Mouse (Mus musculus) CH12.LX (cell line): ENCODE data around the gene Retreg3. TPM values are rescaled to one million over a fixed set of nuclear protein-coding genes. Genes with fewer than 3 reads are reported as not detected.

Experiments
- DNase-seq: peaks from one replicate; pipeline ENCODE4 v3.0.0-alpha.2; 2013; ENCODE audit errors: extremely low read depth
- H3K27ac ChIP-seq: 2 replicates; pipeline ENCODE4 v1.5.1; 2012; ENCODE audit warnings: low read depth, mild to moderate bottlenecking, control low read depth, moderate library complexity; ENCODE audit not compliant: insufficient read depth
- H3K27me3 ChIP-seq: replicated peaks from 2 replicates; pipeline ENCODE3; 2012; ENCODE audit warnings: inconsistent platforms
- H3K36me3 ChIP-seq, 2 experiments: replicated peaks in 1 of 2; 2 replicates each; pipeline versions ENCODE3 to v1.6.1; 2012; ENCODE audit warnings: inconsistent platforms in 1 of 2, low read length in 1 of 2, mild to moderate bottlenecking in 1 of 2, mixed read lengths in 1 of 2, moderate library complexity in 1 of 2; ENCODE audit not compliant: control insufficient read depth in 1 of 2, insufficient read depth in 1 of 2
- H3K4me1 ChIP-seq, 2 experiments: 2 replicates each; pipeline ENCODE4 v1.6.1; 2012; ENCODE audit warnings: inconsistent platforms in 1 of 2, moderate library complexity in 1 of 2; ENCODE audit not compliant: insufficient read depth in 2 of 2, control insufficient read depth in 1 of 2
- H3K4me2 ChIP-seq: 2 replicates; pipeline ENCODE4 v1.6.1; 2012; ENCODE audit warnings: low read depth, mild to moderate bottlenecking, control low read depth; ENCODE audit not compliant: poor library complexity, insufficient read depth, severe bottlenecking
- H3K4me3 ChIP-seq, 3 experiments: fragments of 150-350 bp in 1 of 3; sonication (generic) in 1 of 3; replicated peaks in 1 of 3; 2 replicates each; pipeline versions ENCODE3 to v1.5.1; 2011 to 2012; ENCODE audit warnings: low read depth in 2 of 3, low read length in 2 of 3, mild to moderate bottlenecking in 2 of 3, moderate library complexity in 2 of 3, control low read depth in 1 of 3, improper control_type of control experiment in 1 of 3, inconsistent platforms in 1 of 3, mixed read lengths in 1 of 3; ENCODE audit not compliant: poor library complexity in 1 of 3
- H3K79me2 ChIP-seq: replicated peaks from 2 replicates; pipeline ENCODE4 v1.6.1; 2012; ENCODE audit warnings: mild to moderate bottlenecking, moderate library complexity; ENCODE audit not compliant: control insufficient read depth, poor library complexity, insufficient read depth, severe bottlenecking; ENCODE audit errors: extremely low read depth
- H3K9ac ChIP-seq: 2 replicates; pipeline ENCODE4 v1.6.1; 2012; ENCODE audit warnings: low read depth, mild to moderate bottlenecking, control low read depth, moderate library complexity; ENCODE audit not compliant: insufficient read depth
- H3K9me3 ChIP-seq: replicated peaks from 2 replicates; pipeline ENCODE3; 2012; ENCODE audit warnings: low read length, inconsistent platforms, mixed read lengths
- BHLHE40 ChIP-seq: IDR thresholded peaks from 2 replicates; pipeline ENCODE4 v1.6.1; 2011; ENCODE audit warnings: mild to moderate bottlenecking, low read depth, low read length, improper control_type of control experiment
- CHD1 ChIP-seq: IDR thresholded peaks from 2 replicates; pipeline ENCODE4 v1.6.1; 2012; ENCODE audit warnings: low read depth, low read length, improper control_type of control experiment, inconsistent platforms
- E2F4 ChIP-seq: IDR thresholded peaks from 2 replicates; pipeline ENCODE4 v1.6.1; 2011; ENCODE audit warnings: low read depth, low read length, improper control_type of control experiment; ENCODE audit not compliant: insufficient replicate concordance
- ELF1 ChIP-seq: IDR thresholded peaks from 2 replicates; pipeline ENCODE4 v1.6.1; 2014; ENCODE audit warnings: low read depth, mild to moderate bottlenecking, inconsistent platforms, low read length, improper control_type of control experiment
- GABPA ChIP-seq: IDR thresholded peaks from 2 replicates; pipeline ENCODE4 v1.6.1; 2012; ENCODE audit warnings: low read depth, low read length, improper control_type of control experiment, inconsistent platforms; ENCODE audit not compliant: insufficient replicate concordance
- HCFC1 ChIP-seq: IDR thresholded peaks from 2 replicates; pipeline ENCODE4 v1.6.1; 2012; ENCODE audit warnings: low read depth, mild to moderate bottlenecking, inconsistent platforms, low read length, improper control_type of control experiment
- JUN ChIP-seq: IDR thresholded peaks from 2 replicates; pipeline ENCODE4 v1.6.1; 2011; ENCODE audit warnings: low read depth, mild to moderate bottlenecking, low read length, improper control_type of control experiment, moderate library complexity; ENCODE audit not compliant: insufficient read depth
- JUND ChIP-seq: conservative IDR thresholded peaks from 2 replicates; pipeline ENCODE4 v1.6.1; 2011; ENCODE audit warnings: low read depth, low read length, improper control_type of control experiment
- MYC ChIP-seq: IDR thresholded peaks from 2 replicates; pipeline ENCODE4 v1.6.1; 2011; ENCODE audit warnings: low read depth, mild to moderate bottlenecking, improper control_type of control experiment, low read length
- NELFE ChIP-seq: IDR thresholded peaks from 2 replicates; pipeline ENCODE4 v1.6.1; 2011; ENCODE audit warnings: low read depth, low read length, improper control_type of control experiment
- PAX5 ChIP-seq: IDR thresholded peaks from 2 replicates; pipeline ENCODE4 v1.6.1; 2012; ENCODE audit warnings: low read length, inconsistent platforms, mixed read lengths
- POLR2A ChIP-seq: IDR thresholded peaks from 2 replicates; pipeline ENCODE4 v1.6.1; 2011; ENCODE audit warnings: low read depth, mild to moderate bottlenecking, improper control_type of control experiment, low read length
- POLR2AphosphoS2 ChIP-seq: IDR thresholded peaks from 2 replicates; pipeline ENCODE4 v1.6.1; 2011; ENCODE audit warnings: low read depth, low read length, improper control_type of control experiment
- RAD21 ChIP-seq: IDR thresholded peaks from 2 replicates; pipeline ENCODE4 v1.6.1; 2011; ENCODE audit warnings: low read depth, mild to moderate bottlenecking, low read length, improper control_type of control experiment, moderate library complexity
- RCOR1 ChIP-seq: conservative IDR thresholded peaks from 2 replicates; pipeline ENCODE4 v1.6.1; 2012; ENCODE audit warnings: low read depth, mild to moderate bottlenecking, inconsistent platforms, low read length, improper control_type of control experiment
- SIN3A ChIP-seq: IDR thresholded peaks from 2 replicates; pipeline ENCODE4 v1.6.1; 2012; ENCODE audit warnings: low read length, improper control_type of control experiment, inconsistent platforms
- SMC3 ChIP-seq: IDR thresholded peaks from 2 replicates; pipeline ENCODE4 v1.6.1; 2011; ENCODE audit warnings: low read depth, low read length, improper control_type of control experiment
- TBP ChIP-seq: conservative IDR thresholded peaks from 2 replicates; pipeline ENCODE4 v1.6.1; 2011; ENCODE audit warnings: low read depth, low read length, improper control_type of control experiment
- UBTF ChIP-seq: IDR thresholded peaks from 2 replicates; pipeline ENCODE4 v1.6.1; 2012; ENCODE audit warnings: low read depth, mild to moderate bottlenecking, inconsistent platforms, low read length, improper control_type of control experiment, moderate library complexity
- USF1 ChIP-seq: IDR thresholded peaks from 2 replicates; pipeline ENCODE4 v1.6.1; 2014; ENCODE audit warnings: low read depth, mild to moderate bottlenecking, inconsistent platforms, low read length, improper control_type of control experiment
- USF2 ChIP-seq: conservative IDR thresholded peaks from 2 replicates; pipeline ENCODE4 v1.6.1; 2011; ENCODE audit warnings: low read depth, low read length, improper control_type of control experiment
- ZC3H11A ChIP-seq: IDR thresholded peaks from 2 replicates; pipeline ENCODE4 v1.6.1; 2012; ENCODE audit warnings: low read depth, mild to moderate bottlenecking, inconsistent platforms, low read length, improper control_type of control experiment
- ZKSCAN1 ChIP-seq: IDR thresholded peaks from 2 replicates; pipeline ENCODE4 v1.6.1; 2012; ENCODE audit warnings: low read depth, inconsistent platforms, low read length, improper control_type of control experiment, borderline replicate concordance
- ZMIZ1 ChIP-seq: IDR thresholded peaks from 2 replicates; pipeline ENCODE4 v1.6.1; 2012; ENCODE audit warnings: low read depth, mild to moderate bottlenecking, inconsistent platforms, low read length, improper control_type of control experiment
- dilution Hi-C: fragments of 300-500 bp; cut with MboI; formaldehyde crosslinking; loops from 2 replicates; pipeline ENCODE4 v1.14.3; 2020; ENCODE audit warnings: low sequenced_read_pairs; ENCODE audit not compliant: extremely low pct_unique_long_range_greater_than_20kb, extremely low pct_ligation_motif_present
- in situ Hi-C: fragments of 300-500 bp; cut with MboI; formaldehyde crosslinking; loops from 3 replicates; pipeline ENCODE4 v1.14.3; 2019; ENCODE audit warnings: low sequenced_read_pairs, low pct_ligation_motif_present, low pct_unique_long_range_greater_than_20kb, mixed read lengths
- polyA plus RNA-seq: library from polyadenylated mRNA; unstranded; fragments of >175 nt; gene quantifications from 2 replicates; pipeline ENCODE4 v1.2.1, GENCODE M21; 2012; ENCODE audit warnings: low read depth; ENCODE audit not compliant: insufficient read length
- total RNA-seq, 2 experiments: library from RNA; depleted of rRNA; stranded (reverse); fragments of 300-350 nt in 1 of 2; fragments of >200 nt in 1 of 2; gene quantifications; 2 replicates each; pipeline ENCODE4 v1.2.3; 2012 to 2014

Gene Retreg3
- total and polyA plus RNA-seq, 3 experiments: 48.2 to 55.9 (median 54.3) TPM

DNA sequence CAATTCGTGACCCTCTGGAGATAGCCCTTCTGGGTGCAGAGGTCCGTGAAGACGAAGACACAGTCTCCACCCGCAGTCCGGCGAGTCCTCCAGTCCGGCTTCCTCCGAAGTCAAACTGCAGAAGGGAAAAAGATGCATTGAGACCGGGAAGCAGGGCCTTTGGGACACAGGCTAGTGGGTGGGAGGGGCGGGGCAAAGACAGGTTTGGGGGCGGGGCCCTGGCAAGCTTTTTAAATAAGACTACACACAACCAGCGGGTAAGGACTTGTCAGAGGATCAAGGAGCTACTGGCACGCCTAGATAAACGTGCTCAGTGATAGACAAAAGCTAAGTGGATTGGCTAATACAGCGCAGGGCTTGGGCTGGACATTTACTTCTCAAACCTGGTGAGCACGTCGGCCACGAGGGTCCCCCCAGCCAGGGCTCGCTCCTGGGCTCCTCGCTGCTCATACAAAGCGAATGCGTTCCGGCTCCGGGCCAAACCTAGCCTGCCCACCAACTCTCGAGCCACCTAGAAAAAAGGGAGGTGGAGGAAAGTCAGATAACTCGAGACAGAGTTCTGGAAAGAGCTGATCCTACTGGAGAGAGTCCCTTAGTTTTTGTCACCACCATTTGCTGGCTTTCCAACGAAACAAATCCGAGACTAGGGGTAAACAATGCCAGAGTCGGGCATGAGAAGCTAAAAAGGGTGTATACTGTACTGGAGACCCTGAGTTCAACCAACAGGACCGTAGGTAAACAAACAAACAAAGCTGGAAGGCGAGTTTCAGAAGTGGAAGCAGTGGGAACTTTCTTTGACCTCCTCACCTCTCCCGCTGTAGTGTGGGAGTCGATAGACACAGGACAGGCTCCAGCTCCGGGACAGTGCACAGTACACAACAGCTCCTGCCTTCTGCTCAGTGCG is 45.2 kb upstream of the Retreg3 start:
- Histone ChIP-seq H3K4me2 (no peak overlapping the region), H3K36me3 (peaks cover 66 to 74% of the 10 kb centered on the region in 2 experiments)
- dilution Hi-C loops: no loop called here

DNA sequence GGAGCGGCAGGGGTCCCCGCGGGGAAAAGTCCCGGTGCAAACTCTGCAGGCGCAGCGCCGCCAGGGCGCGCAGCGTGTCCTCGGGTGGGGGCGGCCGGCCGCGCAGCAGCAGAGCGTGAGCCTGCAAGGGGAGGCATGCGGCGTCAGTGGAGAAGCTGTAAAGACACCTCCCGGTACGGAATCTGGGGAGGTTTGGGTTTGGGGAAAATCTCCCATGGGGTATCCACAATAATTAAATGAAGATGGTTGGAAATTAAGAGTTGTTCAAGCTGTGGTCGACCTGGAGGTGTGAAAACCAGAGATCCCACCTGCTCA is 44.6 kb upstream of the Retreg3 start:
- dilution Hi-C loops (no loop called here), in situ Hi-C loops (no loop called here)
- Histone ChIP-seq H3K4me2 (no peak overlapping the region), H3K4me1 (peaks cover 0 to 8% of the 10 kb centered on the region in 2 experiments; a peak in 1 of 4 replicates), H3K36me3 (peaks cover 66 to 79% of the 10 kb centered on the region in 2 experiments), H3K27me3 (no peaks in the 10 kb centered on the region), H3K9ac (no peak overlapping the region), H3K9me3 (no peaks in the 10 kb centered on the region), H3K27ac (no peak overlapping the region), H3K79me2 (no peaks in the 10 kb centered on the region; the same call in 1 of the 2 replicates), H3K4me3 (no peak overlapping the region)
- DNase-seq: no peak
- TF ChIP-seq POLR2A (no peak), PAX5 (no peak), CHD1 (no peak), ZKSCAN1 (no peak), TBP (no peak), ELF1 (no peak), USF2 (no peak), JUND (no peak), POLR2AphosphoS2 (no peak), ZC3H11A (no peak), RCOR1 (no peak), GABPA (no peak), BHLHE40 (no peak), UBTF (no peak), MYC (no peak), NELFE (no peak), USF1 (no peak), ZMIZ1 (no peak), HCFC1 (no peak)
- TF ChIP-seq, all 38 proteins: peak for 0

More for the DNA sequence above, 45.2 kb upstream of the Retreg3 start:
- H3K27ac ChIP-seq: no peak overlapping the region
- DNase-seq: no peak
- no peak overlapping the region for H3K9ac ChIP-seq
- peaks cover 1% of the 10 kb centered on the region for H3K27me3 ChIP-seq
- no peaks in the 10 kb centered on the region for H3K9me3 ChIP-seq
- peaks cover 4% of the 10 kb centered on the region; the same call in 1 of the 2 replicates for H3K79me2 ChIP-seq
- H3K4me1 ChIP-seq: peaks cover 0 to 14% of the 10 kb centered on the region in 2 experiments; a peak in 2 of 4 replicates
- no peak overlapping the region for H3K4me3 ChIP-seq
- in situ Hi-C loops: no loop called here
- no peak for TF ChIP-seq ZMIZ1
- TF ChIP-seq E2F4: no peak
- TF ChIP-seq JUN: no peak
- TF ChIP-seq RCOR1: no peak
- TF ChIP-seq SMC3: no peak
- no peak for TF ChIP-seq RAD21
- no peak for TF ChIP-seq SIN3A
